Mouse (Mus musculus) 3134 (cell line): ENCODE results near the gene Prpf4.

ENCODE experiments used
- DNase-seq: peaks from one replicate; pipeline ENCODE4 v3.0.0-alpha.2; 2011; ENCODE audit warnings: low spot score; ENCODE audit not compliant: insufficient read length; ENCODE audit errors: extremely low read depth

Gene Prpf4

GRCm38 (mm10) chr4:62408601-62409282, at the start of gene Prpf4, which contains the start of gene Cdc26:
Prpf4 (plus strand) TSS chr4:62408797.
Cdc26 (minus strand) TSS chr4:62408642.
- peak; percentile 93 for DNase-seq

GRCm38 (mm10) chr4:62359256-62359775, 49.3 kb upstream of the Prpf4 start:
- DNase-seq: peak; percentile 40

- peak; percentile 99 for DNase-seq
These were observed 48.4 kb upstream of the Prpf4 start, which contains the start of the genes Fkbp15 and Slc31a1 for GRCm38 (mm10) chr4:62360088-62360804. Fkbp15 (minus strand) TSS chr4:62360548. Slc31a1 (plus strand) TSS chr4:62360727.

GRCm38 (mm10) chr4:62360805-62361455, 47.7 kb upstream of the Prpf4 start:
- DNase-seq: no peak

- DNase-seq: no peak
These were observed 47.0 kb upstream of the Prpf4 start for GRCm38 (mm10) chr4:62361571-62361970.

- DNase-seq: no peak
These were observed 46.6 kb upstream of the Prpf4 start for GRCm38 (mm10) chr4:62361997-62362396.

GRCm38 (mm10) chr4:62362437-62362836, 46.2 kb upstream of the Prpf4 start:
- no peak for DNase-seq

- DNase-seq: no peak
These were observed 44.3 kb upstream of the Prpf4 start for GRCm38 (mm10) chr4:62364299-62364698.

- DNase-seq: no peak
These were observed 42.3 kb upstream of the Prpf4 start for GRCm38 (mm10) chr4:62366291-62366690.

GRCm38 (mm10) chr4:62367586-62367985, 41.0 kb upstream of the Prpf4 start:
- no peak for DNase-seq

GRCm38 (mm10) chr4:62369091-62369490, 39.5 kb upstream of the Prpf4 start:
- DNase-seq: no peak

GRCm38 (mm10) chr4:62372410-62372809, 36.2 kb upstream of the Prpf4 start:
- no peak for DNase-seq

GRCm38 (mm10) chr4:62372818-62373520, 35.6 kb upstream of the Prpf4 start:
- no peak for DNase-seq

GRCm38 (mm10) chr4:62373668-62374067, 34.9 kb upstream of the Prpf4 start:
- DNase-seq: no peak

- DNase-seq: no peak
These were observed 34.3 kb upstream of the Prpf4 start for GRCm38 (mm10) chr4:62374342-62374741.

GRCm38 (mm10) chr4:62376123-62376522, 32.5 kb upstream of the Prpf4 start:
- DNase-seq: no peak

- no peak for DNase-seq
These were observed 28.7 kb upstream of the Prpf4 start for GRCm38 (mm10) chr4:62379724-62380381.

GRCm38 (mm10) chr4:62383207-62383606, 25.4 kb upstream of the Prpf4 start:
- DNase-seq: no peak

GRCm38 (mm10) chr4:62383752-62384151, 24.8 kb upstream of the Prpf4 start:
- DNase-seq: no peak

GRCm38 (mm10) chr4:62384159-62384558, 24.4 kb upstream of the Prpf4 start:
- DNase-seq: no peak
